Mouse (Mus musculus) right cerebral cortex, postnatal 25 days (tissue): ENCODE data around the gene Noto.

Experiments
- DNase-seq: peaks from one replicate; pipeline ENCODE4 v3.0.0; 2022

Gene Noto

DNA sequence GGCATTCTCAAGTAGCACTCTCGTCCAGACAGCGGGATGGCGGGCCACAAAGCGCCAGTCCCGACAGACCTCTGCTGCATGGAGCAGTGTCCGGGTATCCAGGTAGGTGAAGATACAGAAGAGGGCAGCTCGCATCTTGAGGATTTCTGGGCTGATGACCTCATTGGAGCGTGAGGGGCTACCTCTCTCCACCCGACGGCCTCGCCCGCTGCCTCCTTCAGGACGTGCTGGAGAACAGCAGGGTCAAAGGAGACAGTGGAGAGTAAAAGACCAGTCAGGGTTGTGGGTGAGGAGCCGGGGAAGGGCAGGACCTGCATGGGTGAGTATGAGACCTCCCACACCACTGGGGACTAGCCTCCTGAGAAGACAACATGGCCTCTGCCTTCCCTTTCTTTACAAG, 54.7 kb downstream of the Noto start:
- DNase-seq, result no peak
